Mouse (Mus musculus) cerebellum, postnatal 14 days (tissue): ENCODE results near the gene Psg26.
A peak's percentile ranks its signal among the peaks of the same experiment; 100 is the strongest.
"Not testable (repeated sequence)": the region's sequence is repeated elsewhere in the genome, so short reads cannot be mapped to it uniquely, and the experiment has no call there.

Source experiments
- DNase-seq, 2 experiments: peaks; one replicate each; pipeline ENCODE4 v3.0.0; 2021; ENCODE audit warnings: mixed read lengths in 2 of 2

The Psg26 gene

DNA sequence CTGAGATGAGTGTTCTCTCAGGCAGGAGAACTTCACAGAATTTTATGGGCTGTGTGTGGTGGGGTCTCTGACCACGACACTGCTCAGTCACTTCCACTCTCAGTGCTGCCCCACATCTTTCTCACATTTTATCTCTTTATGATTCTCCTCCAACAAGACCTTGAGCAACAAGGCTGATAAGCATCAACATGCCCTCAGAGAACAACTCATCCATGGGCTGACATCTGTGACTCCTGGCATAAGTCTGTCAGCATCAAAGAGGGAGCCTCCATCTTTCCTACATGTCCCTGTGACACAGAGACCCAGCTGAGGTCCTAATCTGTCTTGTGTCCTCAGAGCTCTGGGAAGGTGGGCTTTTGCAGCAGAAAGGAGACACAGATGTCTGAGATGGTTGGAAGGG lies at the start of gene Psg26:
Psg26 (minus strand) TSS at position 101 of the 400 bp plus-strand sequence.
- no peak for DNase-seq

DNA sequence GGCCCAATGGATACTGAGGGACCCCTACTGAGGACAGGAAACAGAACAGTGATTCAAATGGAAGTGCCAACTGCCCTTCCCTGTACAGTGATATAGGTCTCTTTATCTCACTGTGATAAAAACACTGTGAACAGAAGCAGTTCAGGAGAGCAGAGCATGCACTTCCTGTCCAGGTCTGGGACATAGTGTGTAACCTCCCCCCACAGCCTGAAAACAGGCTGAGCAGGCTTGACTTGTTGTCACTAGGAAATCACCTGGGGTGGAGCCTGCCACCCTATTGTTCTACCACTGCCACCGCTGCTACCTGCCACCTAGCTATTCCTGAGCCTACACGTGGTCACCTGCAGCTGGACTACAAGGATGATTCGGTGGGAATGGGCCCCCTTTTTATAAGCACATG lies 49.4 kb upstream of the Psg26 start:
- no peak for DNase-seq

DNA sequence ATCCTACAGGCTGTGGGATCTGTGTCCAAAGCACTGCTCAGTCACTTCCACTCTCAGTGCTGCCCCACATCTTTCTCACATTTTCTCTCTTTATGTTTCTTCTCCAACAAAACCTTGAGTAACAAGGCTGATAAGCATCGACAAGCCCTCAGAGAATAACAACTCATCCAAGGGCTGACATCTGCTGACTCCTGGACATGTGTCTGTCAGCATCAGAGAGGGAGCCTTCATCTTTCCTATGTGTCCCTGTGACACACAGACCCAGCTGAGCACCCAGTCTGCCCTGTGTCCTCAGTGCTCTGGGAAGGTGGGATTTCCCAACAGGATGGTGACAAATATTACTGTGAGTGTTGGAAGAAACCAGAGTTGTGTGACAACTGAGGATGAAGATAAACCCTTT lies 48.2 kb upstream of the Psg26 start, which contains the start of gene Psg25:
Psg25 (minus strand) TSS at position 101 of the 400 bp plus-strand sequence.
- DNase-seq: no peak

DNA sequence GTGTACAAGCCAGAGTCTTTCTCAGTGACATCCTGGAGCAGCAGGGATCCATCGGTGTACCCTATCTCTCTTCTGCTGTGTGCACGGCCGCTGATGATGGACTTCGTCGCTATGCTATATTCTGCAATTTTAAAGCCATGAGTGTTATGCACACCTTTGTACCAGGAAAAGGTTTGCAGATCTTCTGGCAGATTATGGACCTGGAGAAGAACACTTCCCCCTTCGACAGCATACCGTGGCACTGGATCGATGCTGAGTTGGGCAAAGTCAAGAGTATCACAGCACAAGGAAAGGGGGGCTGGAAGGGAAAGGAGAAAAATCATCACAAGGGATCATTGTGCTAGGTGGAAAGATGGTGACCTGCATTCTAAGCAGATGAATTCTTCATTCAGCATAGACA lies 40.7 kb upstream of the Psg26 start:
- DNase-seq: no peak

DNA sequence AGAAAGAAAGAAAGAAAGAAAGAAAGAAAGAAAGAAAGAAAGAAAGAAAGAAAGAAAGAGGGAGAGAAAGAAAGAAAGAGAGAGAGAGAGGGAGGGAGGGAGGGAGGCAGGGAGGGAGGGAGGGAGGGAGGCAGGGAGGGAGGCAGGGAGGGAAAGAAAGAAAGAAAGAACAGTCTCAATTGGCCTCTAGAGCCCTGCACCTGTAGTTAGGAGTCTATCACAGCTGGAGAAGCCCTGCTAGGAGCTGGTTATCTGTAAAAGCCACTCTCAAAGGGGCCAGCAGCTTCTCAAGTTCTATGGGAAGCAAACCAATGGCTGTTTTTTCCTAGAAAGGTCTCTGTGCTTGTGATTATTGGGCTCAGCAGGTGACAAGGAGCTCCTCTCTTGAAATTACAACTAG lies 28.9 kb upstream of the Psg26 start:
- not testable (repeated sequence) for DNase-seq

DNA sequence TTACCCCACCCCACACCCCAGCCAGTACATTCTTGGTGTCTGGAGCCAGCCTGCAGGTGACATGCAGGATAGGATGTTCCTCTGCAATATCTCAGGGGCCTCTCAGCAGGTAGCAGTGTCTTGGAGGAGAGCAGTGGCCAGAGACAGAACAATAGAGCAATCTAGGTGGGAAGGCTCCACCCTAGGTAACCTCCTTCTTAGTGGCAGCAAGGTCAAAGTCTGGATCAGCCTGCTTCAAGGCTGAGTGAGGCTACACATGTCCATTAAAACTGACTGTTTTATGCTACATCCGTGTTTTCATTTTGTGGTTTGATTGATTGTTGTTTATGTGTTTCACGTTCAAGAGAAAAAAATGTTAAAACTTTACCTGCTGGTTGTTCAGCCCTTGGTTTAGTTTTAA lies 28.4 kb upstream of the Psg26 start:
- DNase-seq: not testable (repeated sequence)

DNA sequence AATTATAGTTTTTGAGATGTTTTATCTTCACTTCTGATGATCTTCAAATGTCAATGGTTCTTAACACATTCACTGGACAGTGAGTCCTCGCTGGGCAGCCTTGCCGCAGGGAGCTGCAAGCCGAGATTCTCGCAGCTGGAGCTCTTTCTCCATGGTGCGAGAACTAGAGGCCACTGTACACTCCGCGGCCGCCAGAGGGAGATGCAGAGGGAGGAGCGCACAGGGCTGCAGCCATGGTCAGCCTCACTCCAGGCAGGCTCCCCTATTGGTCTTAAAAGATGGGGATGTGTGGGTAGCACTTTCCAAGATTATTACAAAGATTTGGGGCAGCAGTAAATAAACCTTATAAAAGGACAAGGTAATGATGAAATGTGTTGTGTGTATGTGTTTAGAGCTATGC lies 27.5 kb upstream of the Psg26 start:
- peak; percentile 0 to 1 for DNase-seq

DNA sequence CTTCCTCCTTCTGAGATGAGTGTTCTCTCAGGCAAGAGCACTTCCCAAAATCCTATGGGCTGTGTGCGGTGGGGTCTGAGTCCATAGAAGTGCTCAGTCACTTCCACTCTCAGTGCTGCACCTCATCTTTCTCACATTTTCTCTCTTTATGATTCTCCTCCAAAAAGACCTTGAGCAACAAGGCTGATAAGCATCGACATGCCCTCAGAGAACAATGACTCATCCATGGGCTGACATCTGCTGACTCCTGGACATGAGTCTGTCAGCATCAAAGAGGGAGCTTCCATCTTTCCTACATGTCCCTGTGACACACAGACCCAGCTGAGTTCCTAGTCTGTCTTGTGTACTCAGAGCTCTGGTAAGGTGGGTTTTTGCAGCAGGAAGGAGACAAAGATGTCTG lies 52.0 kb downstream of the Psg26 start, which contains the start of gene Psg28:
Psg28 (minus strand) TSS at position 101 of the 400 bp plus-strand sequence.
- DNase-seq: not testable (repeated sequence)
